Mouse (Mus musculus) embryonic fibroblast, embryonic 13.5 days (primary cell): Measurements from ENCODE around the gene Tef.

Source experiments
- CTCF ChIP-seq: IDR thresholded peaks from 2 replicates; pipeline ENCODE4 v1.5.1; 2011; ENCODE audit warnings: mild to moderate bottlenecking, control low read depth, low read length, moderate library complexity, borderline replicate concordance; ENCODE audit not compliant: insufficient read depth
- POLR2A ChIP-seq: IDR thresholded peaks from 2 replicates; pipeline ENCODE4 v1.6.1; 2011; ENCODE audit warnings: low read depth, mild to moderate bottlenecking, control low read depth, low read length, moderate library complexity

DNA sequence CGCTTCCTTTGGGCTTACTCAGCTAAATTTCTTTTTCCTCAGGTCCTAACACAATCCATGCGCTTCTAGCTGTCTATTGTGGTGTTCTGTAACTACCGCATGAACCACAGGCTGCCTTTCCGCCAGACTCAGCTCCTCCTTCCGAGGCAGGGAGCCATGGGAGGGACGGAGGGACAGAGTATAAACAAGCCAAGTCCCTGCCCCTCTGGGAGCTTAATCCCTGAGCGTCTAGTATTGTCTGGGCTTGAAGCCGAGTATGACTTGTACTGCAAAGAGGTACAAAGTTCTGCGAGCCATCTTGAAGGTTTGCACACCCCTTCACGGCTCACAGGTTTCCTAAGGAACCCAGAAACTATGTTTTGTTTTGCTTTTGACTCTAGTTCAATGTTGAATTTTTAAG is 7.9 kb downstream of the Tef start:
- TF ChIP-seq POLR2A, result peak; percentile 49
- TF ChIP-seq CTCF, result no peak
